Mouse (Mus musculus) brain, embryonic 14.5 days (tissue): ENCODE results near the gene Prkca.

ENCODE experiments used
- CTCF ChIP-seq: fragments of 200-500 bp; IDR thresholded peaks from 2 replicates; pipeline ENCODE4 v1.5.1; 2012; ENCODE audit warnings: inconsistent platforms, mild to moderate bottlenecking, moderate library complexity, borderline replicate concordance; ENCODE audit not compliant: insufficient read depth, insufficient read length; ENCODE audit errors: extremely low read depth
- POLR2A ChIP-seq: fragments of 200-500 bp; IDR thresholded peaks from 2 replicates; pipeline ENCODE4 v1.6.1; 2012; ENCODE audit warnings: mild to moderate bottlenecking, inconsistent platforms, borderline replicate concordance; ENCODE audit not compliant: poor library complexity, insufficient read depth, insufficient read length, severe bottlenecking; ENCODE audit errors: extremely low read depth

- TF ChIP-seq CTCF: no peak
- no peak for TF ChIP-seq POLR2A
These were observed 320.5 kb downstream of the Prkca start for GRCm38 (mm10) chr11:108023188-108023587.
